Mouse (Mus musculus): ENCODE results near the gene Pgrmc2. TPM values are rescaled to one million over a fixed set of nuclear protein-coding genes. Genes with fewer than 3 reads are reported as not detected.

The Pgrmc2 gene
- total and polyA plus RNA-seq, 2 experiments from 2014 or later = 27.9 to 28.4 TPM

GRCm38 (mm10) chr3:41031286-41032210 lies 51.3 kb downstream of the Pgrmc2 start:
- Histone ChIP-seq H3K9ac (replicated peaks; ENCODE audit: low read length, poor library complexity, severe bottlenecking) (no peak overlapping the region), H3K9me3 (ENCODE audit: low read length) (no peaks in the 10 kb centered on the region), H3K27me3 (ENCODE audit: insufficient read depth, low read length) (no peaks in the 10 kb centered on the region), H3K27ac (ENCODE audit: low read depth, low read length) (no peak overlapping the region), H3K36me3 (ENCODE audit: insufficient read depth, low read length) (no peaks in the 10 kb centered on the region), H3K4me3 (ENCODE audit: low read depth, low read length) (no peak overlapping the region), H3K4me2 (ENCODE audit: low read depth, low read length, poor library complexity, severe bottlenecking) (no peak overlapping the region), H3K4me1 (ENCODE audit: insufficient read depth, low read length) (no peaks in the 10 kb centered on the region)
- DNase-seq (ENCODE audit: low spot score) (no peak), ATAC-seq (ENCODE audit: low FRiP score) (no peak)
- no peak for TF ChIP-seq CTCF (IDR thresholded peaks at IDR 0.05)
- WGBS = 80% methylated on average over 12 of the region's 12 CpGs

DNA sequence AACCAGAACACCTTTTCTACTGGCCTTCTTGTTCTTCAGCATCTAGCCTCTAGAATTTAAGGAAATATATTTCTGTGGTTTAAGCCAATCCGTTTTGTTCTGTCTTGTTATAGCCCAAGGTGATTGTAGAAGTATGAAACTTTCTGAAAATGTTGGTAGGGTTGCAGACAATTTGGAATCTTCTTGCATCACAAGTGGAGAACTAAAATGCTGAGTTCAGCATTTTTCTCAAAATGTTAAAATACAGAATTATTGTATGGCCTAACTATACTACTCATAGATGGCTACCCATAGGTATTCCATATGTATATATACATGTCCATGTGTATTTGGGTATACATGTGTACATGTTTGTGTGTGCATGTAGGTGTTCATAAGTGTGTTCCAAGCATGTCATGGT lies 52.1 kb downstream of the Pgrmc2 start:
- TF ChIP-seq CTCF (IDR thresholded peaks at IDR 0.05) = no peak
- no peaks in the 10 kb centered on the region for H3K27me3 ChIP-seq (ENCODE audit: insufficient read depth, low read length)
- DNase-seq (ENCODE audit: low spot score) (no peak), ATAC-seq (ENCODE audit: low FRiP score) (no peak)
- no peak overlapping the region for H3K4me2 ChIP-seq (ENCODE audit: low read depth, low read length, poor library complexity, severe bottlenecking)
- no peaks in the 10 kb centered on the region for H3K4me1 ChIP-seq (ENCODE audit: insufficient read depth, low read length)
- 89% methylated on average over 1 of the region's 1 CpGs for WGBS
- no peaks in the 10 kb centered on the region for H3K36me3 ChIP-seq (ENCODE audit: insufficient read depth, low read length)
- no peak overlapping the region for H3K9ac ChIP-seq (replicated peaks; ENCODE audit: low read length, poor library complexity, severe bottlenecking)
- no peaks in the 10 kb centered on the region for H3K9me3 ChIP-seq (ENCODE audit: low read length)
- no peak overlapping the region for H3K4me3 ChIP-seq (ENCODE audit: low read depth, low read length)
- H3K27ac ChIP-seq (ENCODE audit: low read depth, low read length) = no peak overlapping the region

GRCm38 (mm10) chr3:41021980-41022379 lies 60.9 kb downstream of the Pgrmc2 start:
- no peak overlapping the region for H3K4me3 ChIP-seq (ENCODE audit: low read depth, low read length)
- H3K4me1 ChIP-seq (ENCODE audit: insufficient read depth, low read length) = no peaks in the 10 kb centered on the region
- H3K27me3 ChIP-seq (ENCODE audit: insufficient read depth, low read length) = no peaks in the 10 kb centered on the region
- 50% methylated on average over 6 of the region's 6 CpGs for WGBS
- H3K9me3 ChIP-seq (ENCODE audit: low read length) = no peaks in the 10 kb centered on the region
- peak; percentile 70 for ATAC-seq (ENCODE audit: low FRiP score)
- no peak for TF ChIP-seq CTCF (IDR thresholded peaks at IDR 0.05)
- H3K9ac ChIP-seq (replicated peaks; ENCODE audit: low read length, poor library complexity, severe bottlenecking) = no peak overlapping the region
- no peak overlapping the region for H3K27ac ChIP-seq (ENCODE audit: low read depth, low read length)
- H3K36me3 ChIP-seq (ENCODE audit: insufficient read depth, low read length) = no peaks in the 10 kb centered on the region
- no peak overlapping the region for H3K4me2 ChIP-seq (ENCODE audit: low read depth, low read length, poor library complexity, severe bottlenecking)
- DNase-seq (ENCODE audit: low spot score) = peak; percentile 76

GRCm38 (mm10) chr3:41020687-41021086 lies 62.2 kb downstream of the Pgrmc2 start:
- no peaks in the 10 kb centered on the region for H3K36me3 ChIP-seq (ENCODE audit: insufficient read depth, low read length)
- no peak overlapping the region for H3K4me3 ChIP-seq (ENCODE audit: low read depth, low read length)
- no peaks in the 10 kb centered on the region for H3K27me3 ChIP-seq (ENCODE audit: insufficient read depth, low read length)
- no peak overlapping the region for H3K27ac ChIP-seq (ENCODE audit: low read depth, low read length)
- H3K9me3 ChIP-seq (ENCODE audit: low read length) = no peaks in the 10 kb centered on the region
- ATAC-seq (ENCODE audit: low FRiP score) (no peak), DNase-seq (ENCODE audit: low spot score) (no peak)
- WGBS = 94% methylated on average over 7 of the region's 7 CpGs
- no peak for TF ChIP-seq CTCF (IDR thresholded peaks at IDR 0.05)
- no peak overlapping the region for H3K9ac ChIP-seq (replicated peaks; ENCODE audit: low read length, poor library complexity, severe bottlenecking)
- H3K4me1 ChIP-seq (ENCODE audit: insufficient read depth, low read length) = no peaks in the 10 kb centered on the region
- H3K4me2 ChIP-seq (ENCODE audit: low read depth, low read length, poor library complexity, severe bottlenecking) = no peak overlapping the region

GRCm38 (mm10) chr3:41018022-41018608 lies 64.7 kb downstream of the Pgrmc2 start:
- ATAC-seq (ENCODE audit: low FRiP score) (no peak), DNase-seq (ENCODE audit: low spot score) (no peak)
- 76% methylated on average over 3 of the region's 3 CpGs for WGBS
- TF ChIP-seq CTCF (IDR thresholded peaks at IDR 0.05) = no peak
- no peak overlapping the region for H3K9ac ChIP-seq (replicated peaks; ENCODE audit: low read length, poor library complexity, severe bottlenecking)
- no peaks in the 10 kb centered on the region for H3K27me3 ChIP-seq (ENCODE audit: insufficient read depth, low read length)
- no peaks in the 10 kb centered on the region for H3K4me1 ChIP-seq (ENCODE audit: insufficient read depth, low read length)
- H3K4me3 ChIP-seq (ENCODE audit: low read depth, low read length) = no peak overlapping the region
- H3K27ac ChIP-seq (ENCODE audit: low read depth, low read length) = no peak overlapping the region
- no peaks in the 10 kb centered on the region for H3K36me3 ChIP-seq (ENCODE audit: insufficient read depth, low read length)
- no peaks in the 10 kb centered on the region for H3K9me3 ChIP-seq (ENCODE audit: low read length)
- H3K4me2 ChIP-seq (ENCODE audit: low read depth, low read length, poor library complexity, severe bottlenecking) = no peak overlapping the region

Other genes starting within 250 kb of the Pgrmc2 start
- 8.5 and 10.2 TPM in 2 replicates for gene Mfsd8, start 236.2 kb downstream of the Pgrmc2 start, total RNA-seq (2014; rRNA removed)
- gene Mfsd8, start 236.2 kb downstream of the Pgrmc2 start, polyA plus RNA-seq (2015; fragmentation: Nextera tagmentation; extraction: Ambion mirVana) = 6.7 TPM in 2 replicates
- gene Abhd18, start 236.1 kb downstream of the Pgrmc2 start, total RNA-seq (2014; rRNA removed) = 14.8 and 15.9 TPM in 2 replicates
- 8.3 and 8.5 TPM in 2 replicates for gene Abhd18, start 236.1 kb downstream of the Pgrmc2 start, polyA plus RNA-seq (2015; fragmentation: Nextera tagmentation; extraction: Ambion mirVana)
- 0.14 TPM in 1 of 2 replicates, not detected in the other for gene 1700034I23Rik, start 180.5 kb downstream of the Pgrmc2 start, total RNA-seq (2014; rRNA removed)
- gene 1700034I23Rik, start 180.5 kb downstream of the Pgrmc2 start, polyA plus RNA-seq (2015; fragmentation: Nextera tagmentation; extraction: Ambion mirVana) = 0.13 and 0.28 TPM in 2 replicates
- 11.9 and 12.8 TPM in 2 replicates for gene Larp1b, start 133.2 kb downstream of the Pgrmc2 start, total RNA-seq (2014; rRNA removed)
- 3.2 and 5.0 TPM in 2 replicates for gene Larp1b, start 133.2 kb downstream of the Pgrmc2 start, polyA plus RNA-seq (2015; fragmentation: Nextera tagmentation; extraction: Ambion mirVana)

All from midbrain, postnatal 0 days (tissue).